Mouse (Mus musculus): ENCODE results near the gene Mpdu1. TPM values are rescaled to one million over a fixed set of nuclear protein-coding genes. Genes with fewer than 3 reads are reported as not detected.

Gene Mpdu1
- polyA plus RNA-seq, 1 experiment from 2014 or later, result 35.2 TPM

GRCm38 (mm10) chr11:69661221-69661881 is 1.1 kb downstream of the Mpdu1 start:
- no peak for ATAC-seq (ENCODE audit: insufficient read depth)
- Histone ChIP-seq H3K9me3 (replicated peaks) (no peaks in the 10 kb centered on the region), H3K36me3 (replicated peaks) (peaks cover 64% of the 10 kb centered on the region), H3K27ac (replicated peaks) (peak overlapping the region; percentile 94), H3K4me2 (peak overlapping the region; percentile 81), H3K4me1 (replicated peaks) (peaks cover 57% of the 10 kb centered on the region), H3K9ac (peak overlapping the region; percentile 61), H3K4me3 (replicated peaks) (peak overlapping the region; percentile 70), H3K27me3 (no peaks in the 10 kb centered on the region)
- WGBS (ENCODE audit: insufficient replicate concordance), result 46% methylated on average over 3 of the region's 3 CpGs

- Histone ChIP-seq H3K27me3 (no peaks in the 10 kb centered on the region), H3K9ac (no peak overlapping the region), H3K36me3 (replicated peaks) (peaks cover 71% of the 10 kb centered on the region), H3K27ac (replicated peaks) (no peak overlapping the region), H3K9me3 (replicated peaks) (no peaks in the 10 kb centered on the region), H3K4me3 (replicated peaks) (no peak overlapping the region), H3K4me1 (replicated peaks) (peaks cover 57% of the 10 kb centered on the region), H3K4me2 (no peak overlapping the region)
- ATAC-seq (ENCODE audit: insufficient read depth), result no peak
- WGBS (ENCODE audit: insufficient replicate concordance), result 80% methylated on average over 15 of the region's 15 CpGs
Measured at GRCm38 (mm10) chr11:69657462-69657881, 5.0 kb downstream of the Mpdu1 start.

GRCm38 (mm10) chr11:69656617-69657461 is 5.6 kb downstream of the Mpdu1 start:
- 0 out of 2 replicates have a peak overlapping the region, but pooled peaks have one; percentile 1 for H3K27ac ChIP-seq (replicated peaks)
- 0 out of 2 replicates have a peak, but pooled peaks have one; percentile 14 for ATAC-seq (ENCODE audit: insufficient read depth)
- peaks cover 55% of the 10 kb centered on the region for H3K4me1 ChIP-seq (replicated peaks)
- H3K4me2 ChIP-seq, result no peak overlapping the region
- peaks cover 78% of the 10 kb centered on the region for H3K36me3 ChIP-seq (replicated peaks)
- no peak overlapping the region for H3K9ac ChIP-seq
- no peak overlapping the region for H3K4me3 ChIP-seq (replicated peaks)
- no peaks in the 10 kb centered on the region for H3K9me3 ChIP-seq (replicated peaks)
- 54% methylated on average over 10 of the region's 10 CpGs for WGBS (ENCODE audit: insufficient replicate concordance)
- H3K27me3 ChIP-seq, result no peaks in the 10 kb centered on the region

- H3K9ac ChIP-seq, result no peak overlapping the region
- no peak overlapping the region for H3K4me2 ChIP-seq
- ATAC-seq (ENCODE audit: insufficient read depth), result no peak
- H3K4me1 ChIP-seq (replicated peaks), result peaks cover 48% of the 10 kb centered on the region
- peaks cover 86% of the 10 kb centered on the region for H3K36me3 ChIP-seq (replicated peaks)
- H3K4me3 ChIP-seq (replicated peaks), result no peak overlapping the region
- H3K27ac ChIP-seq (replicated peaks), result no peak overlapping the region
- WGBS (ENCODE audit: insufficient replicate concordance), result 71% methylated on average over 5 of the region's 5 CpGs
- H3K27me3 ChIP-seq, result no peaks in the 10 kb centered on the region
- no peaks in the 10 kb centered on the region for H3K9me3 ChIP-seq (replicated peaks)
Measured at GRCm38 (mm10) chr11:69656065-69656455, 6.4 kb downstream of the Mpdu1 start.

GRCm38 (mm10) chr11:69655264-69656064 is 7.0 kb downstream of the Mpdu1 start, which contains the start of gene Sox15:
Gene Sox15 (plus strand): TSS chr11:69655314.
- 38% methylated on average over 34 of the region's 34 CpGs for WGBS (ENCODE audit: insufficient replicate concordance)
- Histone ChIP-seq H3K4me2 (no peak within 1 kb of the TSS; the same call in 1 of the 2 replicates), H3K27ac (replicated peaks) (peak within 1 kb of the TSS; percentile 0; the same call in 1 of the 2 replicates), H3K9ac (no peak within 1 kb of the TSS), H3K4me1 (replicated peaks) (peaks cover 42% of the 10 kb centered on the region), H3K9me3 (replicated peaks) (no peaks in the 10 kb centered on the region), H3K27me3 (no peaks in the 10 kb centered on the region), H3K36me3 (replicated peaks) (peaks cover 91% of the 10 kb centered on the region), H3K4me3 (replicated peaks) (no peak within 1 kb of the TSS)
- no peak for ATAC-seq (ENCODE audit: insufficient read depth)

- Histone ChIP-seq H3K4me1 (replicated peaks) (peaks cover 39% of the 10 kb centered on the region), H3K36me3 (replicated peaks) (peaks cover 91% of the 10 kb centered on the region), H3K4me2 (no peak overlapping the region), H3K9me3 (replicated peaks) (no peaks in the 10 kb centered on the region), H3K9ac (no peak overlapping the region), H3K27me3 (no peaks in the 10 kb centered on the region), H3K27ac (replicated peaks) (0 out of 2 replicates have a peak overlapping the region, but pooled peaks have one; percentile 0), H3K4me3 (replicated peaks) (no peak overlapping the region)
- 44% methylated on average over 9 of the region's 9 CpGs for WGBS (ENCODE audit: insufficient replicate concordance)
- ATAC-seq (ENCODE audit: insufficient read depth), result no peak
Measured at GRCm38 (mm10) chr11:69654760-69655159, 7.7 kb downstream of the Mpdu1 start.

- Histone ChIP-seq H3K4me3 (replicated peaks) (no peak overlapping the region), H3K36me3 (replicated peaks) (peaks cover 92% of the 10 kb centered on the region), H3K27me3 (no peaks in the 10 kb centered on the region), H3K4me2 (no peak overlapping the region), H3K9me3 (replicated peaks) (no peaks in the 10 kb centered on the region), H3K27ac (replicated peaks) (no peak overlapping the region), H3K9ac (no peak overlapping the region), H3K4me1 (replicated peaks) (peaks cover 39% of the 10 kb centered on the region)
- ATAC-seq (ENCODE audit: insufficient read depth), result no peak
- WGBS (ENCODE audit: insufficient replicate concordance), result 69% methylated on average over 5 of the region's 5 CpGs
Measured at GRCm38 (mm10) chr11:69653399-69653798, 9.0 kb downstream of the Mpdu1 start.

- Histone ChIP-seq H3K36me3 (replicated peaks) (peaks cover 97% of the 10 kb centered on the region), H3K27ac (replicated peaks) (no peak overlapping the region), H3K9me3 (replicated peaks) (no peaks in the 10 kb centered on the region), H3K4me3 (replicated peaks) (no peak overlapping the region), H3K27me3 (no peaks in the 10 kb centered on the region), H3K4me1 (replicated peaks) (no peaks in the 10 kb centered on the region), H3K4me2 (no peak overlapping the region), H3K9ac (no peak overlapping the region)
- ATAC-seq (ENCODE audit: insufficient read depth), result peak; percentile 52
- 73% methylated on average over 5 of the region's 5 CpGs for WGBS (ENCODE audit: insufficient replicate concordance)
Measured at GRCm38 (mm10) chr11:69645860-69646259, 16.6 kb downstream of the Mpdu1 start.

- WGBS (ENCODE audit: insufficient replicate concordance), result 79% methylated on average over 3 of the region's 3 CpGs
- H3K4me1 ChIP-seq (replicated peaks), result peaks cover 39% of the 10 kb centered on the region
- H3K4me2 ChIP-seq, result peak overlapping the region; percentile 76; the same call in 1 of the 2 replicates
- peaks cover 35% of the 10 kb centered on the region for H3K36me3 ChIP-seq (replicated peaks)
- ATAC-seq (ENCODE audit: insufficient read depth), result no peak
- no peak overlapping the region for H3K9ac ChIP-seq
- no peak overlapping the region for H3K27ac ChIP-seq (replicated peaks)
- 0 out of 2 replicates have a peak overlapping the region, but pooled peaks have one; percentile 1 for H3K4me3 ChIP-seq (replicated peaks)
- no peaks in the 10 kb centered on the region for H3K27me3 ChIP-seq
- H3K9me3 ChIP-seq (replicated peaks), result no peaks in the 10 kb centered on the region
Measured at GRCm38 (mm10) chr11:69635471-69635870, 27.0 kb downstream of the Mpdu1 start.

- Histone ChIP-seq H3K4me1 (replicated peaks) (peaks cover 43% of the 10 kb centered on the region), H3K27ac (replicated peaks) (peak overlapping the region; percentile 93), H3K9me3 (replicated peaks) (no peaks in the 10 kb centered on the region), H3K36me3 (replicated peaks) (peaks cover 18% of the 10 kb centered on the region), H3K4me3 (replicated peaks) (peak overlapping the region; percentile 94), H3K9ac (peak overlapping the region; percentile 99), H3K4me2 (peak overlapping the region; percentile 76), H3K27me3 (no peaks in the 10 kb centered on the region)
- ATAC-seq (ENCODE audit: insufficient read depth), result peak; percentile 59
- WGBS (ENCODE audit: insufficient replicate concordance), result under 1% methylated on average over 37 of the region's 50 CpGs
Measured at GRCm38 (mm10) chr11:69633128-69633866, 29.1 kb downstream of the Mpdu1 start.

Measured in liver, embryonic 15.5 days (tissue).